Mouse (Mus musculus): ENCODE measurements around the gene Tcea2. TPM values are rescaled to one million over a fixed set of nuclear protein-coding genes. Genes with fewer than 3 reads are reported as not detected.

The Tcea2 gene
- polyA plus RNA-seq, 1 experiment from 2014 or later: 23.7 TPM

- 29% methylated on average over 3 of the region's 3 CpGs for WGBS
- ATAC-seq (ENCODE audit: borderline replicate concordance, extremely low read depth, low FRiP score, low TSS enrichment): no peak
Observed at GRCm38 (mm10) chr2:181720061-181720460, 40.0 kb downstream of the Tcea2 start.

GRCm38 (mm10) chr2:181721200-181721599, 41.1 kb downstream of the Tcea2 start:
- Histone ChIP-seq H3K9ac (no peak overlapping the region), H3K27ac (no peak overlapping the region), H3K4me3 (no peak overlapping the region), H3K4me2 (no peak overlapping the region), H3K36me3 (no peaks in the 10 kb centered on the region), H3K27me3 (no peaks in the 10 kb centered on the region), H3K4me1 (no peaks in the 10 kb centered on the region), H3K9me3 (no peaks in the 10 kb centered on the region)
- ATAC-seq (ENCODE audit: borderline replicate concordance, extremely low read depth, low FRiP score, low TSS enrichment): no peak

More at GRCm38 (mm10) chr2:181720061-181720460, 40.0 kb downstream of the Tcea2 start:
- Histone ChIP-seq H3K4me3 (no peak overlapping the region), H3K27me3 (no peaks in the 10 kb centered on the region), H3K36me3 (no peaks in the 10 kb centered on the region), H3K27ac (no peak overlapping the region), H3K9me3 (no peaks in the 10 kb centered on the region), H3K4me1 (0 out of 2 replicates have a peak, but pooled peaks cover 3% of the 10 kb centered on the region), H3K4me2 (no peak overlapping the region), H3K9ac (no peak overlapping the region)

DNA sequence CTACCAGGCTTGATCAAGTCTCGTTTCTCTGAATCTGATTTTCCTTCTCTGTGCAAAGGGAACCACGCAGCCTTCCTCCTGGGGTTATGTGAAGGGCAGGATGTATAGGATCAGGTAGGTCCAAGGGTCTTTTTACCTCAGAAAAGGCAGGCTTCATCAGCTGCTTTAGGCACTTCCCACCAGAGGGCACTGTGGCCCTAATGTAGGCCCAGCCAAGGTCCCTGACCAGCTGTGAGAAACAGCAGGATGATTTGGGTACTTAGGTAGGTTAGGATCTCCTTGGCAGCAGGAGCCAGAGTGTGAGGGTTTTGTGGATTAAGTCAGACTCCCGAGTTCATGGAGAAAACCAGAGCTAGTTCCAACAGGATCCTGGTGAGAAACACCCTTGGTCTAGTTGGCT, 42.1 kb downstream of the Tcea2 start:
- Histone ChIP-seq H3K27me3 (no peaks in the 10 kb centered on the region), H3K9me3 (no peaks in the 10 kb centered on the region), H3K4me2 (no peak overlapping the region), H3K9ac (no peak overlapping the region), H3K4me3 (no peak overlapping the region), H3K27ac (no peak overlapping the region), H3K36me3 (no peaks in the 10 kb centered on the region), H3K4me1 (no peaks in the 10 kb centered on the region)
- WGBS: 12% methylated on average over 3 of the region's 3 CpGs
- ATAC-seq (ENCODE audit: borderline replicate concordance, extremely low read depth, low FRiP score, low TSS enrichment): no peak

GRCm38 (mm10) chr2:181727659-181728262, 47.7 kb downstream of the Tcea2 start:
- Histone ChIP-seq H3K9ac (no peak overlapping the region), H3K9me3 (no peaks in the 10 kb centered on the region), H3K4me2 (no peak overlapping the region), H3K4me1 (no peaks in the 10 kb centered on the region), H3K4me3 (no peak overlapping the region), H3K27ac (no peak overlapping the region), H3K36me3 (no peaks in the 10 kb centered on the region), H3K27me3 (no peaks in the 10 kb centered on the region)
- ATAC-seq (ENCODE audit: borderline replicate concordance, extremely low read depth, low FRiP score, low TSS enrichment): no peak
- 41% methylated on average over 9 of the region's 9 CpGs for WGBS

DNA sequence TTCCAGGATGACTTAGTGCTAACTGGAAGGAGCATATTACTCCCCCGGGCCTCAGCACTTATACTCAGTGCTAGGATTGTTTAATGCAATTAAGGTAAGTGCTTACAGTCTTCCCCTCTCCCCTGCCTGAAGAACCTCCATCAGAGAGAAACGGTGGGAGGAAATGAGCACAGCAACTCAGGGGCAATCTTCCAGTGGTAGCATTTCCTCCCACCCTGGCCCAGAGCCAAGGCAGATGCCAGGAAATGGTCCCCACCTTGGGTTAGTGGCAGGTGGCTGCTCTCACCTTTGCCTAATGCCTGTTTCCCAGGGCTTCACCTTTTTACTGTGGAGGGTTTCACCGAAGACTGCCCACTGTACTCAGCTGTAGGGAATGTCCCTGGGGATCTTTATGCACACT, 49.9 kb downstream of the Tcea2 start:
- 47% methylated on average over 3 of the region's 3 CpGs for WGBS
- no peak overlapping the region for H3K9ac ChIP-seq
- H3K9me3 ChIP-seq: no peaks in the 10 kb centered on the region
- no peaks in the 10 kb centered on the region for H3K36me3 ChIP-seq
- H3K4me2 ChIP-seq: no peak overlapping the region
- H3K27me3 ChIP-seq: no peaks in the 10 kb centered on the region
- no peaks in the 10 kb centered on the region for H3K4me1 ChIP-seq
- no peak for ATAC-seq (ENCODE audit: borderline replicate concordance, extremely low read depth, low FRiP score, low TSS enrichment)
- no peak overlapping the region for H3K4me3 ChIP-seq
- H3K27ac ChIP-seq: no peak overlapping the region

Other genes starting within 250 kb of the Tcea2 start
- gene Zbtb46, start 220.9 kb upstream of the Tcea2 start, polyA plus RNA-seq (2015; fragmentation: Nextera tagmentation; extraction: Ambion mirVana): 12.5 and 14.6 TPM in 2 replicates
- gene Abhd16b, start 187.1 kb upstream of the Tcea2 start, polyA plus RNA-seq (2015; fragmentation: Nextera tagmentation; extraction: Ambion mirVana): 0.24 and 0.26 TPM in 2 replicates
- 155 and 160 TPM in 2 replicates for gene Tpd52l2, start 183.2 kb upstream of the Tcea2 start, polyA plus RNA-seq (2015; fragmentation: Nextera tagmentation; extraction: Ambion mirVana)
- gene Dnajc5, start 159.8 kb upstream of the Tcea2 start, polyA plus RNA-seq (2015; fragmentation: Nextera tagmentation; extraction: Ambion mirVana): 84.8 and 87.4 TPM in 2 replicates
- 41.4 and 51.2 TPM in 2 replicates for gene Uckl1, start 95.4 kb upstream of the Tcea2 start, polyA plus RNA-seq (2015; fragmentation: Nextera tagmentation; extraction: Ambion mirVana)
- 60.8 and 61.9 TPM in 2 replicates for gene Prpf6, start 88.4 kb upstream of the Tcea2 start, polyA plus RNA-seq (2015; fragmentation: Nextera tagmentation; extraction: Ambion mirVana)
- gene Zfp512b, start 87.5 kb upstream of the Tcea2 start, polyA plus RNA-seq (2015; fragmentation: Nextera tagmentation; extraction: Ambion mirVana): 48.2 and 52.3 TPM in 2 replicates
- 29.7 and 30.1 TPM in 2 replicates for gene Samd10, start 81.1 kb upstream of the Tcea2 start, polyA plus RNA-seq (2015; fragmentation: Nextera tagmentation; extraction: Ambion mirVana)
- gene Gm29797, start 23.3 kb upstream of the Tcea2 start, polyA plus RNA-seq (2015; fragmentation: Nextera tagmentation; extraction: Ambion mirVana): not detected in 2 replicates
- 65.3 and 70.3 TPM in 2 replicates for gene Sox18, start 8.7 kb upstream of the Tcea2 start, polyA plus RNA-seq (2015; fragmentation: Nextera tagmentation; extraction: Ambion mirVana)
- gene Rgs19, start 13.7 kb downstream of the Tcea2 start, polyA plus RNA-seq (2015; fragmentation: Nextera tagmentation; extraction: Ambion mirVana): 72.3 and 72.5 TPM in 2 replicates
- gene Lkaaear1, start 18.1 kb downstream of the Tcea2 start, polyA plus RNA-seq (2015; fragmentation: Nextera tagmentation; extraction: Ambion mirVana): not detected in 2 replicates
- 0.92 and 0.93 TPM in 2 replicates for gene Oprl1, start 34.7 kb downstream of the Tcea2 start, polyA plus RNA-seq (2015; fragmentation: Nextera tagmentation; extraction: Ambion mirVana)
- 0.06 and 0.19 TPM in 2 replicates for gene Myt1, start 83.0 kb downstream of the Tcea2 start, polyA plus RNA-seq (2015; fragmentation: Nextera tagmentation; extraction: Ambion mirVana)
- 30.2 and 32.4 TPM in 2 replicates for gene Pcmtd2, start 157.5 kb downstream of the Tcea2 start, polyA plus RNA-seq (2015; fragmentation: Nextera tagmentation; extraction: Ambion mirVana)
- 75.1 and 75.3 TPM in 2 replicates for gene Polr3k, start 184.0 kb downstream of the Tcea2 start, polyA plus RNA-seq (2015; fragmentation: Nextera tagmentation; extraction: Ambion mirVana)

Measured in lung, embryonic 15.5 days (tissue).